Mouse (Mus musculus) intestine, embryonic 16.5 days (tissue): ENCODE results near the gene Retsat. TPM values are rescaled to one million over a fixed set of nuclear protein-coding genes. Genes with fewer than 3 reads are reported as not detected.

Source experiments
- ATAC-seq: fragments of 200-750 bp; cut with Nextera tagmentation; 2 replicates; pipeline ENCODE4 v1.8.0; 2017; ENCODE audit warnings: moderate TSS enrichment, moderate library complexity
- H3K27ac ChIP-seq: fragments of 300-500 bp; sonication (generic); 2 replicates; pipeline ENCODE4 v1.5.1; 2014; ENCODE audit warnings: mild to moderate bottlenecking, low read length
- H3K27me3 ChIP-seq: fragments of 300-500 bp; sonication (generic); replicated peaks from 2 replicates; pipeline ENCODE4 v1.6.1; 2014; ENCODE audit warnings: low read length, control low read depth, mixed read lengths; ENCODE audit not compliant: control insufficient read depth, insufficient read depth
- H3K36me3 ChIP-seq: fragments of 300-500 bp; sonication (generic); 2 replicates; pipeline ENCODE4 v1.6.1; 2014; ENCODE audit warnings: low read length, control low read depth; ENCODE audit not compliant: control insufficient read depth, insufficient read depth
- H3K4me1 ChIP-seq: fragments of 300-500 bp; sonication (generic); 2 replicates; pipeline ENCODE4 v1.6.1; 2014; ENCODE audit warnings: low read length, control low read depth, mixed read lengths; ENCODE audit not compliant: control insufficient read depth, insufficient read depth
- H3K4me2 ChIP-seq: fragments of 300-500 bp; sonication (generic); 2 replicates; pipeline ENCODE4 v1.6.1; 2014; ENCODE audit warnings: low read depth, low read length, control low read depth
- H3K4me3 ChIP-seq: fragments of 300-500 bp; sonication (generic); 2 replicates; pipeline ENCODE4 v1.5.1; 2014; ENCODE audit warnings: mild to moderate bottlenecking, low read length
- H3K9ac ChIP-seq: fragments of 300-500 bp; sonication (generic); 2 replicates; pipeline ENCODE4 v1.6.1; 2014; ENCODE audit warnings: low read depth, low read length
- H3K9me3 ChIP-seq: fragments of 300-500 bp; sonication (generic); 2 replicates; pipeline ENCODE4 v1.6.1; 2016; ENCODE audit warnings: low read length, control low read depth; ENCODE audit not compliant: control insufficient read depth
- WGBS: fragments of 180-500 bp; shearing (Covaris S2); extraction: QIAGEN DNeasy Blood & Tissue Kit; methylation state at CpG from one replicate; pipeline ENCODE4 v1.1.7; 2014; 5-methylcytosine and 5-hydroxymethylcytosine counted together
- polyA plus RNA-seq: library from polyadenylated mRNA; unstranded; fragments of >200 nt; fragmentation: Nextera tagmentation; extraction: Ambion mirVana; gene quantifications from 2 replicates; pipeline ENCODE4 v1.2.1, GENCODE M21; 2015

Retsat gene
- polyA plus RNA-seq, 1 experiment from 2014 or later: 41.1 TPM

DNA sequence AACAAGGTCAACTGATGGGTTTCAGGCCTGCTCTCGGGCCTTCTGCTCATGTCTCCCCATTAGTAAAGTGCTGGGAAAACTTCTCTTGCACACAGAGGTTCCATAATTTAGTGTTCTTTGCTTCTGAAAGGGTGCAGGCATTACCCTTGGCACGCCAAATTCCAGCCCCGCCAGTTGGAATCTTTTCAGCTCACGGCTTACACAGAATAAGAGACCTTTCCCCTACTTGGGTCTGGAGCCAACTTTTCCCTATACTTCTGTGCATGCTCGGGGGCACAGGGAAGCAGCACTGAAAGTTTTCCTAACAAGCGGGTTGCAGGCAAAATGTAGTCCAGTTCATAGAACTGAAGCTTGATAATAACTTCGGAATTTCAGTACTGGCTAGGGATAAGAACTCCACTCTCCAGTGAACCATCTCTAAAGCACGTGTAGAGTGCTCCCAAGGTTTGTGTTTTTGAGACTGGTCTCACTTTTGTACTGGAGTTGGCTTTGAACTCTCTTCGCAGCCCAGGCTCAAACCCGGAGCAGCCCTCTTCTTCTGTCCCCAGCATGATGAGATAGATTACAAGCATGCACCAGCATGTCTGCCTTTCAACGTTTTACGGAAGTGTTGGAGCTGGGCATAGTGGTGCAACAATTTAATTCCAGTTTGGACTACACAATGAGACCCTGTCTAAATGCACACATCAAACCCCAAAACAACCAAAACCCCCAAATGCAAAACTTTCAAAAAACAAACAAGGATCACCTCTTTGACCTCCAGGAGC, 699 bp downstream of the Retsat start:
- no peaks in the 10 kb centered on the region for H3K36me3 ChIP-seq
- 37% methylated on average over 12 of the region's 12 CpGs for WGBS
- peak overlapping the region; percentile 73 for H3K9ac ChIP-seq

DNA sequence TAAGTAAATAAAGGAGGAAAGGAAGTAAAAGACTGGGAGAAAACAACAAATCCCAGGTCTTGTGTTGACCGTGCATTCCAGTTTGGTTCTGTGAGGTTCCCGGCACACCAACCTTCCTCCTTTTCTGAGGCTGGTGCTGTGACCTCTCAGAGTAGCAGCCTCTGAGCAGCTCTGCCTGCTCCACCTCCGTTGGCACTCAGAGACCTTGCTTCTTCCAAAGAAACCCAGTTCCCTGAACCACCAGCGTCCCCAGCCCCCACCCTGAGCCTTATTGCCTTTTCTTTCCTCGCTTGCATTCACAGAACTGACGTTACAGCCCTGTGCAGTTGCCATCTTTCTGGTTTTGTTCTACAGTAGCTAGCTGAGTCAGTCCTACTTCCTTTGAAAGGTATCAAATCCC, 1.9 kb downstream of the Retsat start:
- ATAC-seq: no peak
- Histone ChIP-seq H3K4me1 (peaks cover 21% of the 10 kb centered on the region), H3K4me2 (no peak overlapping the region), H3K4me3 (no peak overlapping the region), H3K36me3 (no peaks in the 10 kb centered on the region), H3K9ac (no peak overlapping the region), H3K27ac (no peak overlapping the region), H3K27me3 (no peaks in the 10 kb centered on the region), H3K9me3 (no peaks in the 10 kb centered on the region)
- WGBS: 80% methylated on average over 6 of the region's 6 CpGs

More for the DNA sequence above, 699 bp downstream of the Retsat start:
- no peaks in the 10 kb centered on the region for H3K27me3 ChIP-seq
- peaks cover 21% of the 10 kb centered on the region for H3K4me1 ChIP-seq
- peak overlapping the region; percentile 86 for H3K4me2 ChIP-seq
- peak overlapping the region; percentile 79 for H3K4me3 ChIP-seq
- peak overlapping the region; percentile 79 for H3K27ac ChIP-seq
- ATAC-seq: peak; percentile 44
- H3K9me3 ChIP-seq: no peaks in the 10 kb centered on the region

DNA sequence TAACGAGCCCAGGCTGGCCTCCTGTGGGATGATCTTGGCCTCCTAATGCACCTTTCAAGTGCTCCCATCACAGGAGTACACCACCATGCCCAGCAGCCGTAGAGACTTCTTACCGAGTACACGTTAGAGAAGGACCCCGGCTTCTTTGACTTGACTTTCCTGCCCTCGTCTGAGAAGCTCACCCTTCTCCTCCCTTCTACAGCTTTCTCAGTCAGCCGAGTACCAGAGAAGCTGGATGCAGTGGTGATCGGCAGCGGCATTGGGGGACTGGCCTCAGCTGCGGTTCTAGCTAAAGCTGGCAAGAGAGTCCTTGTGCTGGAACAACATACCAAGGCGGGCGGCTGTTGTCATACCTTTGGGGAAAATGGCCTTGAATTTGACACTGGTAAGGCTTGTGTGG, 2.5 kb downstream of the Retsat start:
- peaks cover 21% of the 10 kb centered on the region for H3K4me1 ChIP-seq
- H3K4me3 ChIP-seq: no peak overlapping the region
- H3K9me3 ChIP-seq: no peaks in the 10 kb centered on the region
- 87% methylated on average over 12 of the region's 12 CpGs for WGBS
- no peak overlapping the region for H3K4me2 ChIP-seq
- H3K36me3 ChIP-seq: no peaks in the 10 kb centered on the region
- no peak for ATAC-seq
- no peak overlapping the region for H3K9ac ChIP-seq
- H3K27me3 ChIP-seq: no peaks in the 10 kb centered on the region
- no peak overlapping the region for H3K27ac ChIP-seq

DNA sequence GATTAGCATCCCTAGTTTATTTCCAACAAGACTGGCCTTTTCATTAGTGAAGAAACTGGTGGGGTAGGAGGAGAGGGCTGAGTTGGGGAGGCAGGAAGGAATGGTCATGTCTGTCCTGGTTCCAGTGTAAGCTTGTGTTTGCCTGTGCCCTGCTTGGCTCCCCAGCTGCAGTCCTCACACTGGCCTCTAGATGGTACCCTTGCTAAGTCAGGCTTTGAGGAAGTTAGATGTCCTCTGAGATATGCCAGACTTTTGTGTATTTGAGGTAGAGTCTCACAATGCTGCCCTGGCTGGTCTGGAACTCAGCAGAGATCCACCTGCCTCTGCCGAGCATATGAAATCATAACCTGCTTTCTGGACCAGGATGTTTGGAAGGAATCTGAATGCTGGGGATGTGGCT, 3.5 kb downstream of the Retsat start:
- Histone ChIP-seq H3K27ac (no peak overlapping the region), H3K9ac (no peak overlapping the region), H3K4me2 (no peak overlapping the region), H3K9me3 (no peaks in the 10 kb centered on the region), H3K27me3 (no peaks in the 10 kb centered on the region), H3K4me3 (no peak overlapping the region), H3K4me1 (peaks cover 20% of the 10 kb centered on the region), H3K36me3 (0 out of 2 replicates have a peak, but pooled peaks cover 7% of the 10 kb centered on the region)
- WGBS: 41% methylated on average over 1 of the region's 1 CpGs
- no peak for ATAC-seq

DNA sequence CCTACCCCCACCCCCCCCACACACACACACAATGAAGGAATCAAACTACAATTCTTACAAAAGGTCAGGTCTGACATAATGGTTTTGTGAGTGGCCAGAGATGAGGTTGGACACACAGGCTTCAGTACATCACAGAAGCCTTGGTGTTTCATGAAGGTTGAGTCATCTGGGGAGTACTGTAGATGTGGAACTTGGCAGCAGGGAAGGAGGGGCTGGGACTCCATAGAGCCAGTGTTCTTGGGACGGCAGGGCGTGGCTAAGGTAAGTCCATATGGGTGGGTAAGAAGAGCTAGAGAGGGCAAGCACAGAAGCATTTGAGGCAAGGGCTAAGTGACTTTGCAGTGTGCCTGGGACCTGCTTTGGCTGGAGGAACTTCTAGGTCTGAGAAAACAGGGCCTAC, 5.8 kb downstream of the Retsat start:
- WGBS: 77% methylated on average over 2 of the region's 2 CpGs
- H3K9me3 ChIP-seq: no peaks in the 10 kb centered on the region

GRCm38 (mm10) chr6:72607060-72607459, 8.8 kb downstream of the Retsat start:
- WGBS: 82% methylated on average over 4 of the region's 4 CpGs
- Histone ChIP-seq H3K27me3 (no peaks in the 10 kb centered on the region), H3K4me2 (no peak overlapping the region), H3K9me3 (no peaks in the 10 kb centered on the region), H3K4me1 (no peaks in the 10 kb centered on the region; the same call in 1 of the 2 replicates), H3K36me3 (0 out of 2 replicates have a peak, but pooled peaks cover 15% of the 10 kb centered on the region), H3K4me3 (no peak overlapping the region), H3K27ac (no peak overlapping the region), H3K9ac (no peak overlapping the region)
- peak; percentile 30; the same call in 1 of the 2 replicates for ATAC-seq

More for the DNA sequence above, 5.8 kb downstream of the Retsat start:
- H3K4me3 ChIP-seq: no peak overlapping the region
- no peaks in the 10 kb centered on the region for H3K27me3 ChIP-seq
- H3K27ac ChIP-seq: no peak overlapping the region
- ATAC-seq: no peak
- 0 out of 2 replicates have a peak, but pooled peaks cover 9% of the 10 kb centered on the region for H3K36me3 ChIP-seq
- no peak overlapping the region for H3K9ac ChIP-seq
- no peak overlapping the region for H3K4me2 ChIP-seq
- peaks cover 4% of the 10 kb centered on the region for H3K4me1 ChIP-seq

DNA sequence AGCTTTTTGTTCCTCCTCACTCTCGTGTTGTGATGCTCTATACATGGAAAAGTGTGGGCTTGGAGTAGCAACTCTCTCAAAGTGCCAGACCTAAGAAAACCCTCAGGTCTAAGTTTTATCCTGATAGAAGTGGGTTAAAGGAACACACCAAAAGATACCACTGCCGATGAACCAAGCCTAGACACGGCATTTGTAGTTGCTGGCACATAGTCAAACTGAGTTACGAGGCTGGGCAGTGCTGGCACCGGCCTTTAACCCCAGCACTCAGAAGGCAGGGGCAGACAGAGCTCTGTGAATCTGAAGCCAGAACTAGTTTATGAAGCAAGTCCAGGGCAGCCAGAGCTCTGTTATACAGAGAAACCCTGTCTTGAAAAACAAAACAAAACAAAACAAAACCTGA, 9.4 kb downstream of the Retsat start:
- H3K27ac ChIP-seq: no peak overlapping the region
- WGBS: 88% methylated on average over 5 of the region's 5 CpGs
- H3K4me1 ChIP-seq: no peaks in the 10 kb centered on the region; the same call in 1 of the 2 replicates
- H3K9me3 ChIP-seq: no peaks in the 10 kb centered on the region
- no peak overlapping the region for H3K9ac ChIP-seq
- 0 out of 2 replicates have a peak, but pooled peaks cover 15% of the 10 kb centered on the region for H3K36me3 ChIP-seq
- H3K4me2 ChIP-seq: no peak overlapping the region
- no peak overlapping the region for H3K4me3 ChIP-seq
- ATAC-seq: no peak
- no peaks in the 10 kb centered on the region for H3K27me3 ChIP-seq

GRCm38 (mm10) chr6:72608662-72609184, 10.4 kb downstream of the Retsat start:
- no peaks in the 10 kb centered on the region; the same call in 1 of the 2 replicates for H3K4me1 ChIP-seq
- WGBS: 78% methylated on average over 4 of the region's 4 CpGs
- ATAC-seq: no peak
- H3K9me3 ChIP-seq: no peaks in the 10 kb centered on the region
- H3K4me3 ChIP-seq: no peak overlapping the region
- H3K36me3 ChIP-seq: 0 out of 2 replicates have a peak, but pooled peaks cover 15% of the 10 kb centered on the region
- H3K9ac ChIP-seq: no peak overlapping the region
- no peaks in the 10 kb centered on the region for H3K27me3 ChIP-seq
- H3K27ac ChIP-seq: no peak overlapping the region
- H3K4me2 ChIP-seq: no peak overlapping the region

- Histone ChIP-seq H3K4me1 (peaks cover 13% of the 10 kb centered on the region), H3K9ac (no peak overlapping the region), H3K4me2 (no peak overlapping the region), H3K36me3 (0 out of 2 replicates have a peak, but pooled peaks cover 15% of the 10 kb centered on the region), H3K4me3 (no peak overlapping the region), H3K27ac (no peak overlapping the region), H3K27me3 (no peaks in the 10 kb centered on the region), H3K9me3 (no peaks in the 10 kb centered on the region)
- WGBS: 74% methylated on average over 4 of the region's 4 CpGs
- no peak for ATAC-seq
Measured at GRCm38 (mm10) chr6:72610261-72610660, 12.0 kb downstream of the Retsat start.
